Mouse (Mus musculus): ENCODE data around the gene Usp3. TPM values are rescaled to one million over a fixed set of nuclear protein-coding genes. Genes with fewer than 3 reads are reported as not detected.

The Usp3 gene
- polyA plus RNA-seq, 1 experiment: 8.1 TPM

DNA sequence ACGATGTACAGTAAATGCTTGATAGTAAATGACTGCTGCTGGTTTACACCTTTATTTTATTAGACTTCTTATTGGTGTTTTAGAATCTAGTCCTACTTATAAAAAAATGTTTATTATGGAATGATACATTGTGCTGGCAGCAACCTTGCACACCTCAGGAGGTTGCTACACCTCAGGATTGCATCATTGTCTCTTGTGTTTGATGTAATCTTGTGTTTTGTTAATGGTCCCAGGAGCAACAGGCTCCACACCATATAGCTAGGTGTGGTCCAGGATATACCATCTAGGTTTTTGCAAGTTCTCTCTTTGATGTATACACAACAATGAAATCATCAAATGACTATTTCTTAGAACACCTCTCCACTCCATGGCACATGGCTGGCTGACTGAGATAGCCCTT is 11.0 kb upstream of the Usp3 start:
- Histone ChIP-seq H3K4me1 (ENCODE audit: control insufficient read depth, insufficient read depth, low read length) (peaks cover 7% of the 10 kb centered on the region), H3K27me3 (ENCODE audit: control insufficient read depth, insufficient read depth, low read length) (no peaks in the 10 kb centered on the region), H3K36me3 (ENCODE audit: control insufficient read depth, insufficient read depth, low read length) (no peaks in the 10 kb centered on the region), H3K4me3 (ENCODE audit: control insufficient read depth, low read depth, low read length) (no peak overlapping the region), H3K27ac (ENCODE audit: control insufficient read depth, insufficient read depth, low read depth, low read length) (no peak overlapping the region)
- TF ChIP-seq CTCF (IDR thresholded peaks at IDR 0.05; ENCODE audit: control insufficient read depth, insufficient read depth, insufficient replicate concordance, low read depth, low read length) (no peak), POLR2A (IDR thresholded peaks at IDR 0.05; ENCODE audit: control insufficient read depth, low read depth, low read length) (no peak)

DNA sequence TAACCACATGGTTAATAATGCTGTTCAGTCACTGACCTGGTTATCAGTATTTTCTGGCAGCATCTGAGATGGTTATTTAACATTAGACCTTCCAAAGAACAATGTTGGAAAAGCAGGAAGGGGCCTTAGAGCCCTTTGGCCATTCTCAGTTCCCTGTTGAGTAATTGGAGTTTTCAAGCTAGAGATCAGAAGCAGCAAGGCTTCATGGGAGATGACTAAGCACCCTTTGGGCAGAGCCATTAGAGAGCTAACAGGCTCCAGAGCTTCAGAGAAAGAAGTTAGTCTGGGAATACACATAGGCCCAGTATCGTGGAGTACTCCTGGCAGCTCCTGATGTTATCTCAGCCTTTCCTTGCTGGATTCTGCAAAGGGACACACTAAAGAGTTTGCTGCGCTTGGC is 8.1 kb upstream of the Usp3 start:
- Histone ChIP-seq H3K4me3 (ENCODE audit: control insufficient read depth, low read depth, low read length) (no peak overlapping the region), H3K27ac (ENCODE audit: control insufficient read depth, insufficient read depth, low read depth, low read length) (no peak overlapping the region), H3K27me3 (ENCODE audit: control insufficient read depth, insufficient read depth, low read length) (no peaks in the 10 kb centered on the region), H3K4me1 (ENCODE audit: control insufficient read depth, insufficient read depth, low read length) (peaks cover 3% of the 10 kb centered on the region), H3K36me3 (ENCODE audit: control insufficient read depth, insufficient read depth, low read length) (no peaks in the 10 kb centered on the region)
- TF ChIP-seq CTCF (IDR thresholded peaks at IDR 0.05; ENCODE audit: control insufficient read depth, insufficient read depth, insufficient replicate concordance, low read depth, low read length): no peak
- TF ChIP-seq POLR2A (IDR thresholded peaks at IDR 0.05; ENCODE audit: control insufficient read depth, low read depth, low read length): no peak

DNA sequence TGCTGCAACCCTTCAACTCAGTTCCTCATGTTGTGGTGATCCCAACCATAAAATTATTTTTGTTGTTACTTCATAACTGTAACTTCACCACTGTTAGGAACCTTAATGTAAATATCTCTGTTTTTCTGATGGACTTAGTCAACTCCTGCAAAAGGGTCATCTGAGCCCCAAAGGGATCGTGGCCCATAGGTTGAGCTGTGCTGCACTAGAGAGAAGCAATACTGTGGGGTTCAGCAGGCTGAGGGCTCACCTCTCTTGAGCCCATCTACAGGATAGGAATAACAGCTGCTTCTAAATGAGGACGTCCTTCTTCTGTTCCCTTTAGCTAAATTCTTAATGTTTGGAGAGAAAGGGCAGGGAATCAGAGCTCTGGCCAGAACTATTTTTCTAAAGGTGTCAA is 7.6 kb upstream of the Usp3 start:
- H3K27me3 ChIP-seq (ENCODE audit: control insufficient read depth, insufficient read depth, low read length): no peaks in the 10 kb centered on the region
- H3K4me1 ChIP-seq (ENCODE audit: control insufficient read depth, insufficient read depth, low read length): peaks cover 3% of the 10 kb centered on the region
- TF ChIP-seq POLR2A (IDR thresholded peaks at IDR 0.05; ENCODE audit: control insufficient read depth, low read depth, low read length): no peak
- TF ChIP-seq CTCF (IDR thresholded peaks at IDR 0.05; ENCODE audit: control insufficient read depth, insufficient read depth, insufficient replicate concordance, low read depth, low read length): no peak
- no peak overlapping the region for H3K27ac ChIP-seq (ENCODE audit: control insufficient read depth, insufficient read depth, low read depth, low read length)
- no peaks in the 10 kb centered on the region for H3K36me3 ChIP-seq (ENCODE audit: control insufficient read depth, insufficient read depth, low read length)
- H3K4me3 ChIP-seq (ENCODE audit: control insufficient read depth, low read depth, low read length): no peak overlapping the region

DNA sequence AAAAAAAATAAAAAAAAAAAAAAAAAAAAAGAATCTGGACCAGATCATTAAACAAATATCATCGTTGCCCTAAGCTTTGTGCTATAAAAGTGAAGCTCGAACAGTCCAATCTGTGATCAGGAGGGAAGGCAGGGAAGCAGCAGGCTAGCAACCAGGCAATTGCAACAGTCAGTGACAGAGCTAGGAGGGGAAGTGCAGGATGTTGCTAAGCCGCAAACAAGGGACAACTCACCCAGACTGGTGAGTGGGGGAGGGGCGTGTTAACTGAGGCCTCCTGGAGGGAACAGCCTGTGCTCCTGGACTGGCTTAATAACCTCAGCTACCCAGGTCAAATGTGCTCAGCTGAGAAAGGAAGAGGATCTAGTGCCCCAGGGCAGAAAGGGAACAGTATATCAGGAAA is 6.6 kb upstream of the Usp3 start:
- no peaks in the 10 kb centered on the region for H3K36me3 ChIP-seq (ENCODE audit: control insufficient read depth, insufficient read depth, low read length)
- H3K4me1 ChIP-seq (ENCODE audit: control insufficient read depth, insufficient read depth, low read length): peaks cover 3% of the 10 kb centered on the region
- H3K27ac ChIP-seq (ENCODE audit: control insufficient read depth, insufficient read depth, low read depth, low read length): no peak overlapping the region
- TF ChIP-seq POLR2A (IDR thresholded peaks at IDR 0.05; ENCODE audit: control insufficient read depth, low read depth, low read length) (no peak), CTCF (IDR thresholded peaks at IDR 0.05; ENCODE audit: control insufficient read depth, insufficient read depth, insufficient replicate concordance, low read depth, low read length) (no peak)
- H3K4me3 ChIP-seq (ENCODE audit: control insufficient read depth, low read depth, low read length): no peak overlapping the region
- no peaks in the 10 kb centered on the region for H3K27me3 ChIP-seq (ENCODE audit: control insufficient read depth, insufficient read depth, low read length)

DNA sequence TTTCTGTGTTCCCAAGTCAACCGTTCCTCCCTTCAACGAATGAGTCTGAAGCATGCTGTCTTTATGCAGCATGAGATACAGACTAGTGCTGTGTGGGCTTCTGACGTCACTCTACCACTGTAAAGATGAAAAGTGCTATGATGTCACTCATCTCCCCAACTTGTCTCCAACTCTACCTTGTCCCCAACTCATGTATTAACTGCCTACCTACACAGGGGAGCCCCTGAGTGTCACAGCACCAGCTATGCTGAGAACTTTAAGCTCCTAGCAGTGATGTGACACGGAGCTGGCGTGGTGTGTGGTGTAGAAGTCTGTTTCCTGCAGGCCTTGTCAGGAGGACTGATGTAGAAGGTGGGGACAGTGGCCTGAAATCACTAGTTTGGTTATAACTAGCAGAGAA is 5.7 kb upstream of the Usp3 start:
- TF ChIP-seq POLR2A (IDR thresholded peaks at IDR 0.05; ENCODE audit: control insufficient read depth, low read depth, low read length): no peak
- H3K27ac ChIP-seq (ENCODE audit: control insufficient read depth, insufficient read depth, low read depth, low read length): no peak overlapping the region
- no peaks in the 10 kb centered on the region for H3K36me3 ChIP-seq (ENCODE audit: control insufficient read depth, insufficient read depth, low read length)
- peaks cover 6% of the 10 kb centered on the region for H3K4me1 ChIP-seq (ENCODE audit: control insufficient read depth, insufficient read depth, low read length)
- no peak overlapping the region for H3K4me3 ChIP-seq (ENCODE audit: control insufficient read depth, low read depth, low read length)
- H3K27me3 ChIP-seq (ENCODE audit: control insufficient read depth, insufficient read depth, low read length): no peaks in the 10 kb centered on the region

DNA sequence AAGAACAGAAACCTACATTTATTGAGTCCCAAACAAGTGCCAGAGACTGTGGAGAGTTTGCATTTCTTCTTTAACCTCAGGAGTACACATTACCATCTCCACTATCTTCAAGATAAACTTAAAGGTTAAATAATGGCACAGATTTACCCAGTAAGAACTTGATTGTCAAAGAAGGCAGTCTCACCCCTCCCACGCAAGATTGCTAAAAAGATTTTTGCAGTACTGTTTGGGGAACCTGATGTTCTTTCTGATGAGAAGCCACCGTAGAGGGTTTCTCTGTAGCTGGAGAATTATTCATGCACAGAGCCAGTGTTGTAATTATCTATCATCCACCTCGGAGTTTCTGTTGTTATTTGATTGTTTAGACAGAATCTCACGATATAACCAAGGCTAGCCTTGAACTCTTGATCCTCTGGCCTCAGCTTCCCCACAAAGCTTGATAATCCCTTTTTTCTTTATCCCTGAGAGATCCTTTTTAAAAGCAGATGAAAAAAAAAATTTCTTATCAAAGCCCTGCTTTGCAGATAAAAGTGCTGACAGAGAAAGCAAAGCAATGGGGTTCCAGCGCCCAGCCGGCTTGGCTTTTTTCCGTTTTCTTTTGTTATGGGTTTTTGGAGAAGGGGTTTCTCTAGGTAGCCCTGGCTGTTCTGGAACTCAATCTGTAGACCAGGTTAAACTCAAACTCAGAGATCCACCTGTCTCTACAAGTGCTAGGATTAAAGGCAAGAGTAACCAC is 4.7 kb upstream of the Usp3 start:
- H3K36me3 ChIP-seq (ENCODE audit: control insufficient read depth, insufficient read depth, low read length): no peaks in the 10 kb centered on the region
- H3K27ac ChIP-seq (ENCODE audit: control insufficient read depth, insufficient read depth, low read depth, low read length): no peak overlapping the region; the same call in 1 of the 2 replicates
- no peak overlapping the region for H3K4me3 ChIP-seq (ENCODE audit: control insufficient read depth, low read depth, low read length)
- H3K27me3 ChIP-seq (ENCODE audit: control insufficient read depth, insufficient read depth, low read length): no peaks in the 10 kb centered on the region
- TF ChIP-seq POLR2A (IDR thresholded peaks at IDR 0.05; ENCODE audit: control insufficient read depth, low read depth, low read length) (no peak), CTCF (IDR thresholded peaks at IDR 0.05; ENCODE audit: control insufficient read depth, insufficient read depth, insufficient replicate concordance, low read depth, low read length) (no peak)
- peaks cover 9% of the 10 kb centered on the region for H3K4me1 ChIP-seq (ENCODE audit: control insufficient read depth, insufficient read depth, low read length)

DNA sequence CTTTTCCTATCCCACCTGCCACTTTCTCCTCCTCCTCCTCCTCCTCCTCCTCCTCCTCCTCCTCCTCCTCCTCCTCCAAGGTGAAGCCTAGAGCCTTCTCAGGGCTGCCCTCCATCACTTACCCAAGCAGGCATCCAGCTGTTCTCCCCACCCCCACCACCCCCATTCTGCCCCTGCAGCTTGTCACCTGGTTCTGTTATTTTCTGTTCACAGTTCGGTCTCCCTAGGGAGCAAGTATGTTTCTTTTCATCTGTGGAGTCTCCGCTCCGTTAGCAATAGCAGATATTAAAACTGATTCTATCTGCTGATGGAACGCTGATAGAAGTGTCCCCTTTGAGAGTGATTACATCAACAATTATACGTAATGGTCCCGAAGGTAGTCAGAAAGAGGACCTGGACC is 4.1 kb upstream of the Usp3 start:
- H3K27me3 ChIP-seq (ENCODE audit: control insufficient read depth, insufficient read depth, low read length): no peaks in the 10 kb centered on the region
- no peak overlapping the region for H3K4me3 ChIP-seq (ENCODE audit: control insufficient read depth, low read depth, low read length)
- H3K4me1 ChIP-seq (ENCODE audit: control insufficient read depth, insufficient read depth, low read length): peaks cover 9% of the 10 kb centered on the region
- no peaks in the 10 kb centered on the region for H3K36me3 ChIP-seq (ENCODE audit: control insufficient read depth, insufficient read depth, low read length)
- no peak overlapping the region for H3K27ac ChIP-seq (ENCODE audit: control insufficient read depth, insufficient read depth, low read depth, low read length)
- TF ChIP-seq CTCF (IDR thresholded peaks at IDR 0.05; ENCODE audit: control insufficient read depth, insufficient read depth, insufficient replicate concordance, low read depth, low read length) (no peak), POLR2A (IDR thresholded peaks at IDR 0.05; ENCODE audit: control insufficient read depth, low read depth, low read length) (no peak)
